Mouse (Mus musculus): ENCODE data around the gene Klhl30.
A peak's percentile ranks its signal among the peaks of the same experiment; 100 is the strongest.

Gene Klhl30

GRCm38 (mm10) chr1:91350841-91351240 lies at the start of gene Klhl30:
Klhl30 (plus strand) TSS chr1:91351016.
- DNase-seq (ENCODE audit: low spot score in 2 of 2): no peak

DNA sequence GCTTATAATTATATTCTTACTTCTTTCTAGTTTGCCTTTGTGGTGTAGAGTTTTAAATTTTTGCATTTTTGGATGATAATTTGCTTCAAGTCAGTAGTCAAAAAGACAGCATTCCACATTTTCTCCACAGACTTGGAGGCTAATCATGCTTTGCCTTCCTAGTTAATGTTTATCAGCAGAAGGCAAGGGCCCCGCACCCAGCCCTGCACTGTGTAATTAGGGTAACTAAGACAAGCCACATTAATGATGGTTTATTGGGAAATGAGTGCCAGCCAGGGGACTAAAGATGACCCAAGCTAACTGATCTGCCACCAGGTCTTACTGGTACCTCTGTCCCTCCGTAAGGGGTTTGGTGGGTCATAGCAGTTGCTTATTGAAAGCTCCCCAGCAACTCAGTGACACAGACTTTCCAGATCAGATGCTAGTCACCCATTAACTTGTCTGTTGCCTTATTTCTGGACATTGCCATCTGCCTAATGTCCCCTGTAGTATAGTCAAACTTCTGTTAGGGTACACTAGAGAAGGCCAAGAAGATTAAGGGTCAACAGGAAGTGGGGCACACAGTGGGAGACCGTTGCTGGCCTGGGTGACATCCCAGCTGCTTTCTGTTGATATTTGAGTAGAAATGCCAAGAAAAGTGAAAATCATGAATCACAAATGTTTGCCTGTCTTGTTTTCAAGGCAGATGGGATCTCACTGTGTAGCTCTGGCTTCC lies 49.5 kb upstream of the Klhl30 start:
- DNase-seq (ENCODE audit: low spot score in 2 of 2): no peak

DNA sequence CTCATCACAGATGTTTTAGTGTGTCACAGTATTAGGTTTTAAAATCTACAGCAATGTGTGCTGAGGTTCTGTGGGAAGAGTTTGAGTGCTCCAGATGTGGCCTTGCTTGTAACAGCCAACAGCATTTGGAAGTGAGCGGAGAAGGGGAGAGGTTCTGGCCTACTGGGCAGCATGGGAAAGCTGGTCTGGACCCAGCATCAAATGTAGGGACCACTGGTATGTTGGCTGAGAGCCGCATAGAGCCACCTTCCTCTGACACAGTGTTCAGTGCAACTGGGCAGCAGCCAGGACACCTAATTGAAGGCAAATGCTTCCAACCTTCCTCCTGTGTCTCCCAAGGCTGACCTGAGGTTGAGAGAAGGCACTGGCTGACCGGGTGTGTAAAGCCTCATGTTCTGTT lies 48.8 kb upstream of the Klhl30 start:
- DNase-seq (ENCODE audit: low spot score in 2 of 2): no peak

GRCm38 (mm10) chr1:91304621-91305020 lies 46.2 kb upstream of the Klhl30 start:
- DNase-seq (ENCODE audit: low spot score in 2 of 2): no peak

DNA sequence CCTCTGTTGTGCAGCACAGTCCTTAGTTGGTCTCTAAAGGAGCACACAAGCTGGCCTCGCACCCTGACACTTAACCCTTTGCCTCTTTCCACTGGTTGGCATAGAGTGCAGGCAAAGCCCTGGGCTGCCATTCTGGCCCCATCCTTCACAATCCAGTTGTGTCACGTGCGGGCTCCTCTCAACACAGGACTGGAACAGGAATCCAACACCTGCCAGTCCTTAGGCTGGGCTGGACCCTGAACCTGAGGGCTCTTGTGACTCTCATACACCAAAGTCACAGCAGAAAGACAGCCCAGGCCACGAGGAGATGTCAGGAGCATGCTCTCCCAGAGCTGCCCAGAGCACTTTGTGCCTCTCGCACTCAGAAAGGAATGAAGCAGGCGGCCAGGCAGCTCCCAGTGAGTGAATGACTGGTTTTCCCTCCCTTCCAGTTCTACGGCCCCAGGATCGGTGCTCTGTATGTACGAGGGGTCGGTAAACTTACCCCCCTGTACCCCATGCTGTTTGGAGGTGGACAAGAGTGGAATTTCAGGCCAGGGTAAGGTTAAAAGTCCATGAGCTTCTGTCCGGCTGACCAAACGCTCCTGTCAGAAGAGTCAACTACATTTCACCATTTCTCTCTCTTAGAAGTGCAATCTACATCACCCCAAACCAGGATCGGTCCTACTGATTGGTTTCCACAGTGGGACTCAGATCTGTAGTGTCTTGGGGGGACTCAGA lies 41.3 kb upstream of the Klhl30 start:
- no peak for DNase-seq (ENCODE audit: low spot score in 2 of 2)

- DNase-seq (ENCODE audit: low spot score in 2 of 2): no peak
Measured at GRCm38 (mm10) chr1:91312273-91312672, 38.5 kb upstream of the Klhl30 start.

GRCm38 (mm10) chr1:91313251-91313650 lies 37.6 kb upstream of the Klhl30 start:
- no peak for DNase-seq (ENCODE audit: low spot score in 2 of 2)

DNA sequence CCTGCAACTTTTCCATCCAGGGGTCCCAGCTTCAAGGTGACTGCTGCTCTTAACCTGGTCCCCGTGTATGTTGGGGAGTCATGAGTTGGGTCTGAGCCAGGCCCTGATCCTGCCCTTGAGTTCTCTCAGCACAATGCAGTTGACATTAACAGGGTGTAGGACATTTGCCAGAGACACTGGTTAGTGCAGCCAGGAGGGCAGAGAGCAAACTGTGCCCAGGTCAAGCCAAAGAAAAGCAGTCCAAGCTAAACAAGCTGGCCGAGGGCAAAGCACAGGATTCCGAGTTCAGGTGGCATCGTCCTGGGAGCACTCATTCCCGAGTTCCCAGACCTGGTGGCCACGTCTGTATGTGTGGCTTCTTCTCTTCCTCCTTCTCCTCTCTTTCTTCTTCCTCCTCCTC lies 33.2 kb upstream of the Klhl30 start:
- DNase-seq (ENCODE audit: low spot score in 2 of 2): no peak

DNA sequence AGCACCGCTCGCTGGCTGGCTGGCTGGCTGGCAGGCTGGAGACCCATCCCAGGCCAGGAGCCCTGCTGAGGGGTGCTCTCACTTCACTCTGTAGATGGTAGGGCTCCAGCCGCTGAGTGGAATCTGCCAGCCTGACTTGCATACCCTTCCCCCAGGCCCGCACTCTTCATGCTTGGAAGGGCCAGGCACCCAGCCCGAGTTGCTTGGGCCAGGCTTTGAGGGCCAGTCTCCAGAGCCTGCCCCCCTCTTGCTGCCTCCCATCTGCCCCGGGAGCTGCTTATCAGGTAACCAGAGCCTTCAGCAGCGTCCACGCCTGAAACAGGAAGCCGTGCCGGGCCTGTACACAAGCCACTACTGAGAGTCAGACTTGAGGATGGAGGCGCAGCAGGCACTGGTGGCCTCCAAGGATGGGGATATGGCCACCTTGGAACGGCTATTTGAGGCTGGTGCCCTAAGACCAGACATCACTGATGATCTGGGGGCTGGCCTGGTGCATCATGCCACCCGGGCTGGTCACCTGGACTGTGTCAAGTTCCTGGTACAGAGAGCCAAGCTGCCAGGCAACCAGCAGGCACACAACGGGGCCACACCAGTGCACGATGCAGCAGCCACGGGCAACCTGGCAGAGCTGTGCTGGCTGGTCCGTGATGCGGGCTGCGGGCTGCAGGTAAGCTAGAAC lies 28.9 kb upstream of the Klhl30 start, which contains the start of gene Espnl:
Gene Espnl (plus strand): TSS at position 316 of the 679 bp plus-strand sequence.
- DNase-seq (ENCODE audit: low spot score in 2 of 2): no peak

DNA sequence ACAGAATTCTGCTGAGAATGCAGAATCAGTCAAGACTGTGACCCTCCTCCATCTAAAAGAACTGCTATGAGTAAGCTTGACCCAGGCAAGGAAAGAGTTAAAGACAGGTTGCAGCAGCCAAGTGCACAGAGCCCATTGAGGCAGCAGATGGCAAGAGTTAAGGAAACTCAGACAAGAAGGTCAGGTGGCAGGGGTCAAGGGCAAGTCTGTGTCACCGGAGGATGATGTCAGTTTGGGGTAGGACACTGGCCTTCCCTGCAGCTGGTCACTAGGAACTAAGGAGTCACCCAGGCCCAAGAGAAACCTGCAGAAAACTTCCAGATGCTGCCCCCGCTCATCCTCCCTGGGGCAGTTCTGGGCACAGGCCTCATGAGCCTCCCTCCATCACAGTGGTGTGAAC lies 26.2 kb upstream of the Klhl30 start:
- no peak for DNase-seq (ENCODE audit: low spot score in 2 of 2)

DNA sequence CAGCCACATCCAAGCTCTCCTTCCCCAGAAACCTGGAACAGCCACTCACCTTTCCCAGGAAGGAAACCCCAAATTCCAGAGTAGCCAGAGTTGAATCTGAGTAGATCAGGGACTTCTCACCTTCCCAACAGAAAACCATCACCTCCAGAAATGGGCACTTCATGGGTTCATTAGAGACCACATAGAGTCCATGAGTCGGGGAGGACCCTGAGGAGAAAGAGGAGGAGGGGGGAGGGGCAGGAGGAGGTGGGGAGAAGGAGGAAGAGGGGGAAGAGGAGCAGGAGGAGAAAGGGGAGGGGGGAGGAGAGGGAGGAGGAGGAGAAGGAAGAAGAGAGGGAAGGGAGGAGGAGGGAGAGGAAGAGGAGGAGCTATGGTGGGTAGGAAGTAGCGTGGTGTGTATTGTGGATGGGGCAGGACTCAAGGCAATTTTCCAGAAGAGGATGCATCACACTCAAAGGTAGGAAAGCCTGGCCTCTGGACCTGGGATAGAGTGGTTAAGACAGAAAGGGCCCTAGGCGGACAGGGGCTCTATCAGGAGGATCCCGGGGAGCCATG lies 25.3 kb upstream of the Klhl30 start:
- DNase-seq (ENCODE audit: low spot score in 2 of 2): no peak

- no peak for DNase-seq (ENCODE audit: low spot score in 2 of 2)
Measured at GRCm38 (mm10) chr1:91332102-91332501, 18.7 kb upstream of the Klhl30 start.

GRCm38 (mm10) chr1:91333582-91333981 lies 17.2 kb upstream of the Klhl30 start:
- no peak for DNase-seq (ENCODE audit: low spot score in 2 of 2)

DNA sequence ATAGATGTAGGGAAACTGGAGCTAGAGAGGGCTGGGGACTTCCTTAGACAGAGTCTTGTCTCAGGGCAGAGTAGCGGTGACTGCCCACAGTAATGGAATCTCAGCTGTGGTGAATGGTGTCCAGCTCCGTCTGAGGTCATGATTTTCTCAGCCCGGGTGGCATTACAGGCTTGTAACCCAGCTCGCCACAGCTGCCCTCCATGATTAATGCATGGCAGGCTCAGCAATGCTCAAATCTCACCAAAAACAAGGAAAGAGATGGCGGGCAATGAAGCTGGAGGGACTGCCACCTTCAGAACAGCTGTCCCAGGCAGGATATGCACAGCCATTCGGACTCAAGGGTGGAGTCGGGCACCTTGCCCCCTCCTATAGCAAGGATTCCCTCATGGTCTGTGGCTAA lies 13.5 kb upstream of the Klhl30 start:
- DNase-seq (ENCODE audit: low spot score in 2 of 2): no peak

GRCm38 (mm10) chr1:91344001-91344400 lies 6.8 kb upstream of the Klhl30 start:
- DNase-seq (ENCODE audit: low spot score in 2 of 2): peak in 1 of 2 experiments; percentile 57

- DNase-seq (ENCODE audit: low spot score in 2 of 2): no peak
Measured at GRCm38 (mm10) chr1:91344921-91345685, 5.7 kb upstream of the Klhl30 start.

GRCm38 (mm10) chr1:91346892-91347291 lies 3.9 kb upstream of the Klhl30 start:
- DNase-seq (ENCODE audit: low spot score in 2 of 2): peak in 1 of 2 experiments; percentile 62

DNA sequence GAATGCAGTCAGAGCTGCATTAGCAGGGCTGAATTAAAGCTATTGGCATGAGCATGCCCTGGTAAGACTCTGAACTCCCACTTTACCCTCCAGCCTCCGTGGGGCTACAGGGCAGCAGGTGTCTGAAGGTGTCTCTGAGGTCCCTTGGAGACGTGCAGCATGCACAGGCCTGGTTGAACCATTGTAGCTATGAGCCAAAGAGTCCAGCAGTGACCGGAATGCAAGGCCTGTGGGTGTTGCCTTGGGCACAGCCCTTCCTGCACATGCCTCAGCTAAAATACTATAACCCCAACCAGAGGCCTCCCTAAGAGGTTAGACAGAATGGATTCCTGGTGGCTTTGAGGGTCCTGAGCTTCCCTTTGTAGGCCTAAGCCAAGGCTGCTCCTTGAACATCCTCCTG lies 433 bp downstream of the Klhl30 start:
- DNase-seq (ENCODE audit: low spot score in 2 of 2): no peak

DNA sequence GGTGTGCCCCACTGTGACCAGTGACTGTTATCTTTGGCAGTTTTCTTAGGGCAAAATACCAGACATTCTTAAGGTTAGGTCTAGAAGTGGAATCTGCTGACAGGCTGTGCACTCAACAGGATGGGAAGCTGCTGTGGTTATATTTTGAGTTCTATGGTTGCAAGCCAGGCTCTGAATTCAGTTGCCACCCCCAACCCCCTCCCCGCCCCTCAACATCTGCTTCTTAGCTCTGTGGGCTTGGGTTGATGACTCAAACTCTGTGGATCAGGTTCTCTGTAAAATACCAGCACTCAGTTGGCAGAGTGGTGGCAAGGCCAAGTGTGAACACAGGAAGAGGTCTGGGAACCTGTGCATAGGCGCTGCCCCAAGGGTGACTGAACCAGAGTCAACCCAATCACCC lies 1.5 kb downstream of the Klhl30 start:
- DNase-seq (ENCODE audit: low spot score in 2 of 2): no peak

DNA sequence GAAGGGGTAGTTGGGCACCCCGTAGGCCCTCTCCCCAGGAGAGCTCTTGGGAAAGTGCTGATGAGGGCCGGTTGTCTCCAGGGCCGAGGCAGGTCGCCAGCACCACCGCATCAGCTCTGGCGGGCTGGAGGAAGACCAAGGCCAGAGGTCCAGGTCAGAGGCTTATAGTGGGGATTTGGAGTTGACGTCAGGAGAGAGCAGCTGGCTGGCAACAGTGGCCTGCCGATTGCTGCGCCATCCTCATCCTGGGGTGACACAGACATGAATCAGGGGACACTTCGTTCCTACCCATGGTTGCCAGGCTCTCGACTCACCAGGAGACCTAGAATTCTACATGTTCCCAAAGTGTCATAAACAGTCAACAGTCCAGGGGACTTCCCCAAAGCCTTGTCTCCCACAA lies 5.3 kb downstream of the Klhl30 start:
- no peak for DNase-seq (ENCODE audit: low spot score in 2 of 2)

- no peak for DNase-seq (ENCODE audit: low spot score in 2 of 2)
Measured at GRCm38 (mm10) chr1:91362113-91362512, 11.3 kb downstream of the Klhl30 start.

Measured in right cerebral cortex, postnatal 10 days (tissue).